Mouse (Mus musculus) liver, embryonic 12.5 days (tissue): ENCODE measurements around the gene Taar5. TPM values are rescaled to one million over a fixed set of nuclear protein-coding genes. Genes with fewer than 3 reads are reported as not detected.

ENCODE experiments used
- ATAC-seq: fragments of 200-750 bp; cut with Nextera tagmentation; 2 replicates; pipeline ENCODE4 v1.8.0; 2017; ENCODE audit warnings: moderate number of reproducible peaks, mild to moderate bottlenecking, moderate library complexity
- H3K27ac ChIP-seq: fragments of 300-500 bp; sonication (generic); 2 replicates; pipeline ENCODE4 v1.5.1; 2016; ENCODE audit warnings: mild to moderate bottlenecking
- H3K27me3 ChIP-seq: fragments of 300-500 bp; sonication (generic); replicated peaks from 2 replicates; pipeline ENCODE4 v1.6.1; 2016; ENCODE audit warnings: mild to moderate bottlenecking, moderate library complexity
- H3K36me3 ChIP-seq: fragments of 300-500 bp; sonication (generic); 2 replicates; pipeline ENCODE4 v1.6.1; 2016; ENCODE audit warnings: mild to moderate bottlenecking, moderate library complexity
- H3K4me1 ChIP-seq: fragments of 300-500 bp; sonication (generic); 2 replicates; pipeline ENCODE4 v1.6.1; 2016
- H3K4me2 ChIP-seq: fragments of 300-500 bp; sonication (generic); 2 replicates; pipeline ENCODE4 v1.6.1; 2016; ENCODE audit warnings: mild to moderate bottlenecking, moderate library complexity
- H3K4me3 ChIP-seq: fragments of 300-500 bp; sonication (generic); 2 replicates; pipeline ENCODE4 v1.5.1; 2016; ENCODE audit warnings: mild to moderate bottlenecking, moderate library complexity
- H3K9ac ChIP-seq: fragments of 300-500 bp; sonication (generic); 2 replicates; pipeline ENCODE4 v1.6.1; 2016; ENCODE audit warnings: mild to moderate bottlenecking, moderate library complexity
- H3K9me3 ChIP-seq: fragments of 300-500 bp; sonication (generic); replicated peaks from 2 replicates; pipeline ENCODE4 v1.6.1; 2016; ENCODE audit warnings: mild to moderate bottlenecking, moderate library complexity
- WGBS: fragments of 180-500 bp; shearing (Covaris S2); methylation state at CpG from one replicate; pipeline ENCODE4 v1.1.7; 2016; ENCODE audit not compliant: insufficient replicate concordance; 5-methylcytosine and 5-hydroxymethylcytosine counted together
- polyA plus RNA-seq: library from polyadenylated mRNA; unstranded; fragments of >200 nt; fragmentation: Nextera tagmentation; extraction: Ambion mirVana; gene quantifications from 2 replicates; pipeline ENCODE4 v1.2.1, GENCODE M21; 2016

Gene Taar5
- polyA plus RNA-seq, 1 experiment from 2014 or later, result not detected

- H3K9me3 ChIP-seq, result no peaks in the 10 kb centered on the region
- no peak overlapping the region for H3K4me2 ChIP-seq
- no peak overlapping the region for H3K27ac ChIP-seq
- 70% methylated on average over 6 of the region's 6 CpGs for WGBS
- no peak overlapping the region for H3K9ac ChIP-seq
- H3K27me3 ChIP-seq, result no peaks in the 10 kb centered on the region
- no peak for ATAC-seq
- no peaks in the 10 kb centered on the region for H3K36me3 ChIP-seq
- no peak overlapping the region for H3K4me3 ChIP-seq
- no peaks in the 10 kb centered on the region for H3K4me1 ChIP-seq
These were observed 5.4 kb upstream of the Taar5 start for GRCm38 (mm10) chr10:23964921-23965610.

DNA sequence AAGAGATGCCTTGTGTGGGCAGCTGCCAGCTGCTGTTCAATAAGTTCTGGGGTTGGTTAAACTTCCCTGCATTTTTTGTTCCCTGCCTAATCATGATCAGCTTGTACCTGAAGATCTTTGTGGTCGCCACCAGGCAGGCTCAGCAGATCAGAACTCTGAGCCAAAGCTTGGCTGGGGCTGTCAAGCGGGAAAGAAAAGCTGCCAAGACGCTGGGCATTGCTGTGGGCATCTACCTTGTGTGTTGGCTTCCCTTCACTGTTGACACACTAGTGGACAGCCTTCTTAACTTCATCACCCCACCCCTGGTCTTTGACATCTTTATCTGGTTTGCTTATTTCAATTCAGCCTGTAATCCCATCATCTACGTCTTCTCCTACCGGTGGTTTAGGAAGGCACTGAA lies 750 bp downstream of the Taar5 start:
- Histone ChIP-seq H3K27ac (no peak overlapping the region), H3K9ac (no peak overlapping the region), H3K9me3 (no peaks in the 10 kb centered on the region), H3K4me3 (no peak overlapping the region), H3K4me2 (no peak overlapping the region), H3K36me3 (no peaks in the 10 kb centered on the region), H3K4me1 (no peaks in the 10 kb centered on the region), H3K27me3 (no peaks in the 10 kb centered on the region)
- ATAC-seq, result no peak
- 60% methylated on average over 5 of the region's 5 CpGs for WGBS

- Histone ChIP-seq H3K4me1 (no peaks in the 10 kb centered on the region), H3K27ac (no peak overlapping the region), H3K4me3 (no peak overlapping the region), H3K27me3 (no peaks in the 10 kb centered on the region), H3K9me3 (no peaks in the 10 kb centered on the region), H3K4me2 (no peak overlapping the region), H3K9ac (no peak overlapping the region), H3K36me3 (no peaks in the 10 kb centered on the region)
- no peak for ATAC-seq
- 55% methylated on average over 4 of the region's 4 CpGs for WGBS
These were observed 7.5 kb downstream of the Taar5 start for GRCm38 (mm10) chr10:23977958-23978357.

GRCm38 (mm10) chr10:23978901-23979705 lies 8.6 kb downstream of the Taar5 start:
- H3K4me2 ChIP-seq, result no peak overlapping the region

DNA sequence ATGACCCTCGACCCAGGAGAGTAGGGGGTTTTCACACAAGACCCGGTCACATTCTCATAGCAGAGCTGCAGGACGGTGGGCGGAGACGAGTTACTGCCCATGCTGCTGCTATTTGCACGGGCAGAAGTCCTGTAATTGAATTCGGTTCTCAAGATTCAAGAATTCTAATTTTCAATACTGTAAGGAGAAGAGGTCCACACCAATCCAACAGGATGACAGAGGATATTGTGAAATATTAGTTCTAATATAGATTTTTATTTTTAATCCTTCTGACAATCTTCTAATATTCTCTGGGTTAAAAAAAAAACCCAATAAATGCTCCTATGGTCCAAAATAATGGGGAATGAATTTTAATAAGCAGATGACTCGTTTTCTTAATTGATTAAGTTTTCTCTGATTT lies 15.0 kb downstream of the Taar5 start, which contains the start of gene Taar6:
Taar6 (minus strand) TSS at position 101 of the 400 bp plus-strand sequence.
- WGBS, result 58% methylated on average over 8 of the region's 8 CpGs
- ATAC-seq, result no peak
- H3K27ac ChIP-seq, result no peak within 1 kb of the TSS
- no peaks in the 10 kb centered on the region for H3K36me3 ChIP-seq
- H3K9me3 ChIP-seq, result no peaks in the 10 kb centered on the region
- H3K9ac ChIP-seq, result no peak within 1 kb of the TSS
- H3K4me3 ChIP-seq, result no peak within 1 kb of the TSS
- H3K4me1 ChIP-seq, result no peaks in the 10 kb centered on the region
- no peak within 1 kb of the TSS for H3K4me2 ChIP-seq
- H3K27me3 ChIP-seq, result no peaks in the 10 kb centered on the region

More at GRCm38 (mm10) chr10:23978901-23979705, 8.6 kb downstream of the Taar5 start:
- no peak overlapping the region for H3K9ac ChIP-seq
- H3K9me3 ChIP-seq, result no peaks in the 10 kb centered on the region
- no peaks in the 10 kb centered on the region for H3K4me1 ChIP-seq
- no peaks in the 10 kb centered on the region for H3K27me3 ChIP-seq
- H3K36me3 ChIP-seq, result no peaks in the 10 kb centered on the region
- 37% methylated on average over 16 of the region's 16 CpGs for WGBS
- peak; percentile 68 for ATAC-seq
- H3K27ac ChIP-seq, result no peak overlapping the region
- no peak overlapping the region for H3K4me3 ChIP-seq

DNA sequence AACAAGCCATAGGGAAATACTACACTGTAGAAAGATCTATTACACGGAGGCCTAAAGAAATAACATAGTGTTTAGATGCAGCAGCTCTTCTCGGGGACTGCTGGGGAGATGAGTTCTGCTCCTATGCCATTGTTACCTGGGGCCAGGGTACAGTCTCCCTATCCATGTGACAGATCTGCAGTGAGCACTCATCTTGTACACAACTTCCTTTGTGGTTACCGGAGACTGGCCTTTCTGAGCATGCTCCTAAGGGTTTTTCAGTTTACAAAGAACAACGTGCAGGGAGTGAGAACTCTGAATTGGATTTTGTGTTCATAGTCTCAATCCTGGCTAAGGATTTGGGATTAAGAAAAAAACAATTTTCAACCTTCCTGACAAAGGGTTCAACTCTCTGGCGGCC lies 15.9 kb downstream of the Taar5 start:
- Histone ChIP-seq H3K9me3 (no peaks in the 10 kb centered on the region), H3K4me2 (no peak overlapping the region), H3K9ac (no peak overlapping the region), H3K4me3 (no peak overlapping the region), H3K27me3 (no peaks in the 10 kb centered on the region), H3K4me1 (no peaks in the 10 kb centered on the region), H3K36me3 (no peaks in the 10 kb centered on the region), H3K27ac (no peak overlapping the region)
- 45% methylated on average over 5 of the region's 5 CpGs for WGBS
- no peak for ATAC-seq

GRCm38 (mm10) chr10:23993381-23993780 lies 22.9 kb downstream of the Taar5 start, which contains the start of gene Taar7a:
TSS of gene Taar7a (minus strand) at chr10:23993481.
- Histone ChIP-seq H3K4me1 (no peaks in the 10 kb centered on the region), H3K36me3 (no peaks in the 10 kb centered on the region), H3K27me3 (no peaks in the 10 kb centered on the region), H3K4me3 (no peak within 1 kb of the TSS), H3K27ac (no peak within 1 kb of the TSS), H3K9ac (no peak within 1 kb of the TSS), H3K9me3 (no peaks in the 10 kb centered on the region), H3K4me2 (no peak within 1 kb of the TSS)
- ATAC-seq, result no peak
- WGBS, result 67% methylated on average over 3 of the region's 3 CpGs

DNA sequence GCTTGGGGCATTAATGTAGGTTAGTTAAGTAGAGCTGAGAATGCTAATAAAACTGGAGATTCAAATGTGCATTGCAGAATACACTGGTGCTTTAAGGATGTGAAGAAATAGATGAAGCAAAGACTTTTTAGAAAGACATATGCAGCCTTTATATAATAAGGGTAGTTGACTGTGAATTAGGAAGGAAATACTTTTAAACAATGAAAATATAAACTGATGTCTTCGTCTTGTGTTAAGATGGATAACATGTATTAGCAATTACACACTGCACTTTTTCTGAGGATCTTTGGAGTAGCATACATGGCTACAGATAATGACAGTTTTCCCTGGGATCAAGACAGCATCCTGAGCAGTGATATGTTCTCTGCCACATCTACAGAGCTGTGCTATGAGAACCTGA lies 29.1 kb downstream of the Taar5 start, which contains the start of gene Taar7b:
Taar7b (plus strand) TSS at position 301 of the 400 bp plus-strand sequence.
- H3K9ac ChIP-seq, result no peak within 1 kb of the TSS
- H3K27me3 ChIP-seq, result no peaks in the 10 kb centered on the region
- ATAC-seq, result no peak
- no peaks in the 10 kb centered on the region for H3K9me3 ChIP-seq
- H3K4me3 ChIP-seq, result no peak within 1 kb of the TSS
- no peak within 1 kb of the TSS for H3K27ac ChIP-seq
- H3K36me3 ChIP-seq, result no peaks in the 10 kb centered on the region
- 58% methylated on average over 1 of the region's 1 CpGs for WGBS
- no peak within 1 kb of the TSS for H3K4me2 ChIP-seq
- no peaks in the 10 kb centered on the region for H3K4me1 ChIP-seq

DNA sequence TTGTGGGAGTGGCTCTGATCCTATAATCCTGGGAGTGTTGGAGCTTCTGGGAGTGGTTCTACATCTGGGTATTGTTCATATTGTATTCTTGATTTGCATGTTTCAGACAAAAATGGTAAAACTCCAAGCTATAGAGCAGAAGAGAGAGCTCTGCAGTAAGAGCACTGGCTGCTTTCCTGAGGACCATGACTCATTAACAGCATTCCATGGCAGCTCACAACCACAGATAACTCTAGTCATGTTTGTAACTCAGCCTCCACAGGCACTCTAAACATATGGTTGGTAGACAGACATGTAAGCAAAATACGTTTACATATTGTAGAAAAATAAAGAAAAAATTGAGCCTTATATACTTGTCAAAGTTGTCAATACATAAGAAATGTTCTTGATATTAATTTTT lies 35.9 kb downstream of the Taar5 start:
- no peaks in the 10 kb centered on the region for H3K27me3 ChIP-seq
- H3K4me2 ChIP-seq, result no peak overlapping the region
- no peak for ATAC-seq
- no peak overlapping the region for H3K27ac ChIP-seq
- H3K9ac ChIP-seq, result no peak overlapping the region
- no peaks in the 10 kb centered on the region for H3K36me3 ChIP-seq
- no peak overlapping the region for H3K4me3 ChIP-seq
- H3K9me3 ChIP-seq, result no peaks in the 10 kb centered on the region
- peaks cover 28% of the 10 kb centered on the region for H3K4me1 ChIP-seq
- 35% methylated on average over 1 of the region's 1 CpGs for WGBS

GRCm38 (mm10) chr10:24007034-24007433 lies 36.5 kb downstream of the Taar5 start:
- 0 out of 2 replicates have a peak overlapping the region, but pooled peaks have one; percentile 14 for H3K4me2 ChIP-seq
- peaks cover 28% of the 10 kb centered on the region for H3K4me1 ChIP-seq
- peak overlapping the region; percentile 42; the same call in 1 of the 2 replicates for H3K27ac ChIP-seq
- 33% methylated on average over 2 of the region's 2 CpGs for WGBS
- no peaks in the 10 kb centered on the region for H3K27me3 ChIP-seq
- ATAC-seq, result peak; percentile 85
- H3K9me3 ChIP-seq, result no peaks in the 10 kb centered on the region
- H3K4me3 ChIP-seq, result no peak overlapping the region
- no peak overlapping the region for H3K9ac ChIP-seq
- no peaks in the 10 kb centered on the region for H3K36me3 ChIP-seq

GRCm38 (mm10) chr10:24008143-24008542 lies 37.6 kb downstream of the Taar5 start:
- 0 out of 2 replicates have a peak overlapping the region, but pooled peaks have one; percentile 42 for H3K27ac ChIP-seq
- H3K4me1 ChIP-seq, result peaks cover 28% of the 10 kb centered on the region
- no peak overlapping the region for H3K4me3 ChIP-seq
- no peaks in the 10 kb centered on the region for H3K27me3 ChIP-seq
- no peak overlapping the region for H3K9ac ChIP-seq
- H3K36me3 ChIP-seq, result no peaks in the 10 kb centered on the region
- H3K9me3 ChIP-seq, result no peaks in the 10 kb centered on the region
- H3K4me2 ChIP-seq, result 0 out of 2 replicates have a peak overlapping the region, but pooled peaks have one; percentile 8
- WGBS, result 48% methylated on average over 1 of the region's 1 CpGs
- peak; percentile 68; the same call in 1 of the 2 replicates for ATAC-seq
